Mouse (Mus musculus) neutrophil, adult 5-6 weeks (primary cell): ENCODE data around the gene Vmn1r239-ps. TPM values are rescaled to one million over a fixed set of nuclear protein-coding genes. Genes with fewer than 3 reads are reported as not detected.
"Not testable (repeated sequence)": the region's sequence is repeated elsewhere in the genome, so short reads cannot be mapped to it uniquely, and the experiment has no call there.

ENCODE experiments used
- ATAC-seq: fragments of 151-379, 151-347 bp; 2 replicates; pipeline ENCODE4 v1.8.0; 2017; ENCODE audit warnings: mild to moderate bottlenecking, moderate TSS enrichment; ENCODE audit not compliant: insufficient number of reproducible peaks, poor library complexity, low FRiP score, severe bottlenecking; ENCODE audit errors: extremely low read depth
- total RNA-seq: library from RNA; stranded (forward); fragments of 200-1000 nt; gene quantifications from 2 replicates; pipeline ENCODE4 v1.2.3, GENCODE M21; 2017

Gene Vmn1r239-ps
- total RNA-seq = not detected in 2 replicates

GRCm38 (mm10) chrX:147453610-147454009 is at the start of gene Vmn1r239-ps:
Vmn1r239-ps (minus strand) TSS chrX:147453710.
- ATAC-seq = not testable (repeated sequence)

- ATAC-seq = no peak
Measured at GRCm38 (mm10) chrX:147489551-147489950, 36.0 kb upstream of the Vmn1r239-ps start.

- ATAC-seq = no peak
Measured at GRCm38 (mm10) chrX:147443386-147443785, 10.1 kb downstream of the Vmn1r239-ps start.

- ATAC-seq = no peak
Measured at GRCm38 (mm10) chrX:147435400-147435799, 18.1 kb downstream of the Vmn1r239-ps start.

GRCm38 (mm10) chrX:147429753-147430152 is 23.8 kb downstream of the Vmn1r239-ps start:
- no peak for ATAC-seq

- no peak for ATAC-seq
Measured at GRCm38 (mm10) chrX:147429129-147429528, 24.4 kb downstream of the Vmn1r239-ps start, which contains the start of gene Il13ra2. Il13ra2 (minus strand) TSS chrX:147429192.

Other genes with a start within 250 kb of the Vmn1r239-ps start
- gene Il13ra2, start 24.5 kb downstream of the Vmn1r239-ps start, total RNA-seq = not detected in 2 replicates
- gene Lrch2, start 100.4 kb upstream of the Vmn1r239-ps start, total RNA-seq = not detected in 2 replicates